ENCODE assay signal across 12 mouse cellular contexts in the genomic region with DNA sequence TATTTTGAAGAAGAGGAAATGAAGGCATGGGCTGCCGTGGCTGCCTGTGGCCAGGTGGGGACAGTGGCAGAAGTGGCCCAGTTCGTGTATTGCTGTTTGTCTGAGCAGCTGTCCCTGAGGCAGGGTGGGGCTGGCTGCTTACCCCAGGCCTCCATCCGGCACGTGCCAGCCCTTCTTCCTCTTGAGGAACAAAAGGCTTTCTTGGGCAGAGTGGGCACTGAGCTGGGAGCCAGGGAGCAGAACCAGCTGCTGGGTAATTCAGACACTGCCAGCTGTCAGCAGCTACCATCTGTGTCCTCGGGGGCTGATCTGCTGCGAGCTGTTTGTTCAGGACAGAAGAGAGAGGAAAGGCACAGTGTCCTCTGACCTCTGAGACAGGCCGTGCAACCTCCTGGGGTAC. TPM values are rescaled to one million over a fixed set of nuclear protein-coding genes. Genes with fewer than 3 reads are reported as not detected.
A peak's percentile ranks its signal among the peaks of the same experiment; 100 is the strongest.
DNase-seq lines count a peak whose midpoint lies in the region; ATAC-seq and TF ChIP-seq lines count a peak whose summit lies in the region.
"Had no signal": no experiment of that assay in that cellular context is flagged by ENCODE, and none has a peak within 500 bp of the region (broad histone marks: within the 10 kb centered on the region; RNA-seq: fewer than 3 reads in every experiment).

No protein-coding gene starts in this region.

- no peaks in the 10 kb centered on the region for H3K27me3 ChIP-seq in forebrain, embryonic 15.5 days
- H3K27me3 ChIP-seq in hindbrain, embryonic 13.5 days = no peaks in the 10 kb centered on the region
- no peaks in the 10 kb centered on the region for H3K27me3 ChIP-seq in midbrain, postnatal 0 days (ENCODE audit: insufficient read depth, low read length)

- H3K9me3 ChIP-seq in forebrain, embryonic 15.5 days = no peaks in the 10 kb centered on the region
- H3K9me3 ChIP-seq in hindbrain, embryonic 13.5 days = no peaks in the 10 kb centered on the region
- H3K9me3 ChIP-seq in midbrain, postnatal 0 days (ENCODE audit: low read length) = no peaks in the 10 kb centered on the region

- H3K4me2 ChIP-seq in forebrain, embryonic 15.5 days (replicated peaks) = no peak overlapping the region
- H3K4me2 ChIP-seq in hindbrain, embryonic 13.5 days = no peak overlapping the region
- no peak overlapping the region for H3K4me2 ChIP-seq in midbrain, postnatal 0 days (ENCODE audit: low read depth, low read length, poor library complexity, severe bottlenecking)

- DNase-seq in lung, postnatal 10 days = peak; percentile 22
- DNase-seq in lung, postnatal 4 days = no peak
- DNase-seq in midbrain, postnatal 0 days (ENCODE audit: low spot score) = peak; percentile 70
- no peak for DNase-seq in ovary, postnatal 36 days (ENCODE audit: low spot score)
- DNase-seq in spleen, postnatal 36 days (ENCODE audit: low spot score in 2 of 2) = no peak
- DNase-seq: embryo, embryonic 11 days; liver, postnatal 0 days; thymus, adult 18-20 months had no signal

- peak overlapping the region; percentile 60 for H3K27ac ChIP-seq in forebrain, embryonic 15.5 days (replicated peaks)
- peak overlapping the region; percentile 55; the same call in 1 of the 2 replicates for H3K27ac ChIP-seq in hindbrain, embryonic 13.5 days
- no peak overlapping the region for H3K27ac ChIP-seq in midbrain, postnatal 0 days (ENCODE audit: low read depth, low read length)

- peaks cover 11% of the 10 kb centered on the region for H3K4me1 ChIP-seq in forebrain, embryonic 15.5 days
- H3K4me1 ChIP-seq in hindbrain, embryonic 13.5 days (replicated peaks) = peaks cover 19% of the 10 kb centered on the region
- H3K4me1 ChIP-seq in midbrain, postnatal 0 days (ENCODE audit: insufficient read depth, low read length) = no peaks in the 10 kb centered on the region

- 35% methylated on average over 7 of the region's 7 CpGs for WGBS in forebrain, embryonic 15.5 days
- WGBS in hindbrain, embryonic 13.5 days = 34% methylated on average over 7 of the region's 7 CpGs
- 48% methylated on average over 7 of the region's 7 CpGs for WGBS in midbrain, postnatal 0 days

- no peak overlapping the region for H3K9ac ChIP-seq in forebrain, embryonic 15.5 days (replicated peaks)
- H3K9ac ChIP-seq in hindbrain, embryonic 13.5 days = no peak overlapping the region
- H3K9ac ChIP-seq in midbrain, postnatal 0 days (replicated peaks; ENCODE audit: low read length, poor library complexity, severe bottlenecking) = no peak overlapping the region
- H3K9ac ChIP-seq: liver, postnatal 0 days had no signal

- no peak overlapping the region for H3K4me3 ChIP-seq in forebrain, embryonic 15.5 days
- no peak overlapping the region for H3K4me3 ChIP-seq in hindbrain, embryonic 13.5 days
- no peak overlapping the region for H3K4me3 ChIP-seq in midbrain, postnatal 0 days (ENCODE audit: low read depth, low read length)

- no peak for TF ChIP-seq CTCF in midbrain, postnatal 0 days (IDR thresholded peaks at IDR 0.05)

- peak; percentile 66 for ATAC-seq in forebrain, embryonic 15.5 days (replicated peaks)
- peak; percentile 55 for ATAC-seq in hindbrain, embryonic 13.5 days (ENCODE audit: low FRiP score)
- ATAC-seq in midbrain, postnatal 0 days (ENCODE audit: low FRiP score) = no peak; the same call in 1 of the 2 replicates
- ATAC-seq: activated CD4-positive, CD25-positive, alpha-beta regulatory T cell, adult 4 months; intestine, postnatal 0 days; liver, postnatal 0 days had no signal

- no peaks in the 10 kb centered on the region for H3K36me3 ChIP-seq in forebrain, embryonic 15.5 days
- H3K36me3 ChIP-seq in hindbrain, embryonic 13.5 days = peaks cover 7% of the 10 kb centered on the region; the same call in 1 of the 2 replicates
- peaks cover 10% of the 10 kb centered on the region for H3K36me3 ChIP-seq in midbrain, postnatal 0 days (ENCODE audit: insufficient read depth, low read length)

RNA-seq across cellular contexts. Expression of a gene that starts 14.4 kb away (rescaled TPM):
- 7.2 and 7.9 TPM in 2 replicates for polyA plus RNA-seq in forebrain, embryonic 15.5 days (2015; fragmentation: Nextera tagmentation; extraction: Ambion mirVana)
- polyA plus RNA-seq in hindbrain, embryonic 13.5 days (2015; fragmentation: Nextera tagmentation; extraction: Ambion mirVana) = 3.9 and 4.9 TPM in 2 replicates
- 22.1 and 25.1 TPM in 2 replicates for total RNA-seq in midbrain, postnatal 0 days (2014; rRNA removed)
- 10.8 and 11.1 TPM in 2 replicates for polyA plus RNA-seq in midbrain, postnatal 0 days (2015; fragmentation: Nextera tagmentation; extraction: Ambion mirVana)
- polyA plus RNA-seq: activated CD4-positive, CD25-positive, alpha-beta regulatory T cell, adult 4 months had no signal

RNA-seq across cellular contexts. Expression of a gene that starts 29.6 kb away (rescaled TPM):
- 0.69 and 0.75 TPM in 2 replicates for polyA plus RNA-seq in forebrain, embryonic 15.5 days (2015; fragmentation: Nextera tagmentation; extraction: Ambion mirVana)
- 0.47 TPM in 2 replicates for polyA plus RNA-seq in hindbrain, embryonic 13.5 days (2015; fragmentation: Nextera tagmentation; extraction: Ambion mirVana)
- 0.11 and 0.71 TPM in 2 replicates for total RNA-seq in midbrain, postnatal 0 days (2014; rRNA removed)
- polyA plus RNA-seq in midbrain, postnatal 0 days (2015; fragmentation: Nextera tagmentation; extraction: Ambion mirVana) = 0.23 TPM in 1 of 2 replicates, not detected in the other

RNA-seq across cellular contexts. Expression of a gene that starts 34.6 kb away (rescaled TPM):
- 146 and 152 TPM in 2 replicates for polyA plus RNA-seq in forebrain, embryonic 15.5 days (2015; fragmentation: Nextera tagmentation; extraction: Ambion mirVana)
- 120 and 126 TPM in 2 replicates for polyA plus RNA-seq in hindbrain, embryonic 13.5 days (2015; fragmentation: Nextera tagmentation; extraction: Ambion mirVana)
- total RNA-seq in midbrain, postnatal 0 days (2014; rRNA removed) = 78.9 and 89.1 TPM in 2 replicates
- 177 and 189 TPM in 2 replicates for polyA plus RNA-seq in midbrain, postnatal 0 days (2015; fragmentation: Nextera tagmentation; extraction: Ambion mirVana)

Comparison
In these comparisons a context has a peak if more than half of its experiments do, and no peak if none do; other contexts are left out.
1. DNase-seq: peak in lung, postnatal 10 days (single experiment) and midbrain, postnatal 0 days (single experiment); none in lung, postnatal 4 days (0 of 2), ovary, postnatal 36 days (single experiment) and spleen, postnatal 36 days (0 of 2).